Mouse (Mus musculus): ENCODE results near the gene Alg14. TPM values are rescaled to one million over a fixed set of nuclear protein-coding genes. Genes with fewer than 3 reads are reported as not detected.

Gene Alg14
- total and polyA plus RNA-seq, 3 experiments = 3.2 to 20.1 TPM; not detected in 1

GRCm38 (mm10) chr3:121408386-121408785 is 116.8 kb downstream of the Alg14 start:
- no peaks in the 10 kb centered on the region for H3K36me3 ChIP-seq (ENCODE audit: control insufficient read depth in 1 of 2, insufficient read depth in 2 of 2, low read length in 2 of 2)
- H3K27me3 ChIP-seq (ENCODE audit: control insufficient read depth in 1 of 2, insufficient read depth in 2 of 2, low read length in 2 of 2) = no peaks in the 10 kb centered on the region; a peak in 1 of 4 replicates
- no peaks in the 10 kb centered on the region for H3K79me2 ChIP-seq (ENCODE audit: control insufficient read depth, insufficient read depth, low read length, poor library complexity)
- no peak overlapping the region for H3K9ac ChIP-seq (ENCODE audit: control insufficient read depth, low read depth, low read length, poor library complexity, severe bottlenecking)
- H3K4me1 ChIP-seq (ENCODE audit: control insufficient read depth in 1 of 2, insufficient read depth in 2 of 2, low read length in 2 of 2) = no peaks in the 10 kb centered on the region
- DNase-seq (ENCODE audit: low read depth, low spot score) = no peak
- TF ChIP-seq MYB (IDR thresholded peaks at IDR 0.05; ENCODE audit: low read depth, low read length) = no peak
- no peak for TF ChIP-seq BHLHE40 (IDR thresholded peaks at IDR 0.05; ENCODE audit: borderline replicate concordance, low read depth, low read length)
- no peak for TF ChIP-seq ETS1 (IDR thresholded peaks at IDR 0.05; ENCODE audit: low read depth, low read length)
- TF ChIP-seq RAD21 (IDR thresholded peaks at IDR 0.05; ENCODE audit: low read depth, low read length) = no peak
- no peak for TF ChIP-seq POLR2AphosphoS2 (IDR thresholded peaks at IDR 0.05; ENCODE audit: low read length)
- H3K9me3 ChIP-seq (replicated peaks; ENCODE audit: insufficient read depth, low read length) = no peaks in the 10 kb centered on the region
- no peak overlapping the region for H3K27ac ChIP-seq (ENCODE audit: control insufficient read depth, low read depth, low read length)
- H3K4me3 ChIP-seq (ENCODE audit: control insufficient read depth in 1 of 2, insufficient read depth in 1 of 2, low read depth in 2 of 2, low read length in 2 of 2) = no peak overlapping the region

- Histone ChIP-seq H3K79me2 (ENCODE audit: control insufficient read depth, insufficient read depth, low read length, poor library complexity) (no peaks in the 10 kb centered on the region), H3K9me3 (replicated peaks; ENCODE audit: insufficient read depth, low read length) (no peaks in the 10 kb centered on the region), H3K4me3 (ENCODE audit: control insufficient read depth in 1 of 2, insufficient read depth in 1 of 2, low read depth in 2 of 2, low read length in 2 of 2) (no peak overlapping the region), H3K27ac (ENCODE audit: control insufficient read depth, low read depth, low read length) (no peak overlapping the region), H3K27me3 (ENCODE audit: control insufficient read depth in 1 of 2, insufficient read depth in 2 of 2, low read length in 2 of 2) (no peaks in the 10 kb centered on the region; a peak in 1 of 4 replicates), H3K36me3 (ENCODE audit: control insufficient read depth in 1 of 2, insufficient read depth in 2 of 2, low read length in 2 of 2) (no peaks in the 10 kb centered on the region), H3K4me1 (ENCODE audit: control insufficient read depth in 1 of 2, insufficient read depth in 2 of 2, low read length in 2 of 2) (no peaks in the 10 kb centered on the region), H3K9ac (ENCODE audit: control insufficient read depth, low read depth, low read length, poor library complexity, severe bottlenecking) (no peak overlapping the region)
- no peak for DNase-seq (ENCODE audit: low read depth, low spot score)
- TF ChIP-seq ETS1 (IDR thresholded peaks at IDR 0.05; ENCODE audit: low read depth, low read length) (no peak), MYB (IDR thresholded peaks at IDR 0.05; ENCODE audit: low read depth, low read length) (no peak), ELF1 (IDR thresholded peaks at IDR 0.05; ENCODE audit: low read depth, low read length) (no peak), RAD21 (IDR thresholded peaks at IDR 0.05; ENCODE audit: low read depth, low read length) (no peak), BHLHE40 (IDR thresholded peaks at IDR 0.05; ENCODE audit: borderline replicate concordance, low read depth, low read length) (no peak), MAX (IDR thresholded peaks at IDR 0.05; ENCODE audit: low read length) (no peak), HCFC1 (IDR thresholded peaks at IDR 0.05; ENCODE audit: low read depth, low read length) (no peak)
Measured at GRCm38 (mm10) chr3:121411450-121411849, 119.9 kb downstream of the Alg14 start.

Other genes with a start within 250 kb of the Alg14 start
- gene Rwdd3, start 120.1 kb upstream of the Alg14 start, total RNA-seq (2012; rRNA removed) = 4.1 and 4.2 TPM in 2 replicates
- 1 to 10 TPM in 1 of 2 experiments, not detected in 1; 4.8 TPM for gene Rwdd3, start 120.1 kb upstream of the Alg14 start, polyA plus RNA-seq (2012; ENCODE audit: insufficient read depth in 1 of 2, insufficient read length in 2 of 2, low read depth in 1 of 2, low replicate concordance in 2 of 2, missing spikeins in 1 of 2)
- 0.20 and 0.39 TPM in 2 replicates for gene Tmem56, start 8.7 kb upstream of the Alg14 start, total RNA-seq (2012; rRNA removed)
- under 1 TPM in 1 of 2 experiments, not detected in 1; 0.32 TPM for gene Tmem56, start 8.7 kb upstream of the Alg14 start, polyA plus RNA-seq (2012; ENCODE audit: insufficient read depth in 1 of 2, insufficient read length in 2 of 2, low read depth in 1 of 2, low replicate concordance in 2 of 2, missing spikeins in 1 of 2)
- gene Cnn3, start 134.7 kb downstream of the Alg14 start, total RNA-seq (2012; rRNA removed) = not detected in 2 replicates
- gene Cnn3, start 134.7 kb downstream of the Alg14 start, polyA plus RNA-seq (2012; ENCODE audit: insufficient read depth in 1 of 2, insufficient read length in 2 of 2, low read depth in 1 of 2, low replicate concordance in 2 of 2, missing spikeins in 1 of 2) = not detected
- gene Slc44a3, start 240.6 kb downstream of the Alg14 start, total RNA-seq (2012; rRNA removed) = 0.08 TPM in 1 of 2 replicates, not detected in the other
- under 1 TPM in 1 of 2 experiments, not detected in 1; 0.11 TPM for gene Slc44a3, start 240.6 kb downstream of the Alg14 start, polyA plus RNA-seq (2012; ENCODE audit: insufficient read depth in 1 of 2, insufficient read length in 2 of 2, low read depth in 1 of 2, low replicate concordance in 2 of 2, missing spikeins in 1 of 2)